Mouse (Mus musculus) stomach, postnatal 0 days (tissue): ENCODE measurements at regions not wholly inside any gene's neighbourhood (a gene's known extent, or its start where the extent isn't known, plus 50 kb on each side); places are given as distances from the start of the nearest gene placed in this dataset.
A peak's percentile ranks its signal among the peaks of the same experiment; 100 is the strongest.
"Not testable (repeated sequence)": the region's sequence is repeated elsewhere in the genome, so short reads cannot be mapped to it uniquely, and the experiment has no call there.

Experiments used
- ATAC-seq: fragments of 200-750 bp; cut with Nextera tagmentation; 2 replicates; pipeline ENCODE4 v1.8.0; 2017; ENCODE audit not compliant: low FRiP score, low TSS enrichment
- DNase-seq: peaks from one replicate; pipeline ENCODE4 v3.0.0-alpha.2; 2016; ENCODE audit warnings: low spot score
- H3K27ac ChIP-seq: fragments of 300-500 bp; sonication (generic); replicated peaks from 2 replicates; pipeline ENCODE4 v1.5.1; 2014; ENCODE audit warnings: mild to moderate bottlenecking, control low read depth
- H3K27me3 ChIP-seq: fragments of 300-500 bp; sonication (generic); 2 replicates; pipeline ENCODE4 v1.6.1; 2014; ENCODE audit warnings: low read length; ENCODE audit not compliant: control insufficient read depth, insufficient read depth
- H3K36me3 ChIP-seq: fragments of 300-500 bp; sonication (generic); 2 replicates; pipeline ENCODE4 v1.6.1; 2014; ENCODE audit warnings: low read length, mixed read lengths; ENCODE audit not compliant: control insufficient read depth, insufficient read depth
- H3K4me1 ChIP-seq: fragments of 300-500 bp; sonication (generic); replicated peaks from 2 replicates; pipeline ENCODE4 v1.6.1; 2014; ENCODE audit warnings: antibody characterized with exemption; ENCODE audit not compliant: control insufficient read depth, insufficient read depth
- H3K4me2 ChIP-seq: fragments of 300-500 bp; sonication (generic); replicated peaks from 2 replicates; pipeline ENCODE4 v1.6.1; 2014; ENCODE audit warnings: low read depth, mild to moderate bottlenecking, control low read depth, moderate library complexity
- H3K4me3 ChIP-seq: fragments of 300-500 bp; sonication (generic); 2 replicates; pipeline ENCODE4 v1.5.1; 2014; ENCODE audit warnings: low read depth, low read length, control low read depth
- H3K9ac ChIP-seq: fragments of 300-500 bp; sonication (generic); 2 replicates; pipeline ENCODE4 v1.6.1; 2014; ENCODE audit warnings: mild to moderate bottlenecking, low read length, control low read depth, mixed read lengths
- H3K9me3 ChIP-seq: fragments of 300-500 bp; sonication (generic); 2 replicates; pipeline ENCODE4 v1.6.1; 2016; ENCODE audit warnings: low read length; ENCODE audit not compliant: control insufficient read depth
- CTCF ChIP-seq: IDR thresholded peaks from 2 replicates; pipeline ENCODE4 v1.5.1; 2016; ENCODE audit warnings: antibody characterized with exemption, low read depth, mild to moderate bottlenecking, moderate library complexity
- EP300 ChIP-seq: optimal IDR thresholded peaks from 2 replicates; pipeline ENCODE3; 2016; ENCODE audit warnings: antibody characterized with exemption
- WGBS: fragments of 180-500 bp; shearing (Covaris S2); extraction: QIAGEN DNeasy Blood & Tissue Kit; methylation state at CpG from one replicate; pipeline ENCODE4 v1.1.7; 2014; 5-methylcytosine and 5-hydroxymethylcytosine counted together

- H3K27me3 ChIP-seq: no peaks in the 10 kb centered on the region
- no peaks in the 10 kb centered on the region for H3K9me3 ChIP-seq
- H3K4me2 ChIP-seq: no peak overlapping the region
- WGBS: 73% methylated on average over 2 of the region's 2 CpGs
- H3K4me1 ChIP-seq: no peaks in the 10 kb centered on the region
- TF ChIP-seq CTCF: no peak
- no peak for TF ChIP-seq EP300
- no peaks in the 10 kb centered on the region for H3K36me3 ChIP-seq
- H3K27ac ChIP-seq: no peak overlapping the region
- DNase-seq: no peak
- no peak overlapping the region for H3K9ac ChIP-seq
- ATAC-seq: no peak
- no peak overlapping the region for H3K4me3 ChIP-seq
Measured at GRCm38 (mm10) chr9:30618181-30618580, 191.3 kb downstream of the Snx19 start.

GRCm38 (mm10) chr9:30613715-30614114 is 186.8 kb downstream of the Snx19 start:
- DNase-seq (no peak), ATAC-seq (no peak)
- H3K9me3 ChIP-seq: no peaks in the 10 kb centered on the region
- H3K4me3 ChIP-seq: no peak overlapping the region
- no peak overlapping the region for H3K27ac ChIP-seq
- TF ChIP-seq CTCF (no peak), EP300 (no peak)
- H3K36me3 ChIP-seq: no peaks in the 10 kb centered on the region
- no peak overlapping the region for H3K9ac ChIP-seq
- H3K4me2 ChIP-seq: no peak overlapping the region
- H3K4me1 ChIP-seq: no peaks in the 10 kb centered on the region
- no peaks in the 10 kb centered on the region for H3K27me3 ChIP-seq
- 78% methylated on average over 6 of the region's 6 CpGs for WGBS

GRCm38 (mm10) chr9:30613003-30613552 is 186.2 kb downstream of the Snx19 start:
- no peak overlapping the region for H3K4me3 ChIP-seq
- no peak overlapping the region for H3K4me2 ChIP-seq
- H3K9ac ChIP-seq: no peak overlapping the region
- TF ChIP-seq EP300 (no peak), CTCF (no peak)
- WGBS: 63% methylated on average over 5 of the region's 5 CpGs
- no peaks in the 10 kb centered on the region for H3K9me3 ChIP-seq
- no peak overlapping the region for H3K27ac ChIP-seq
- no peak for ATAC-seq
- DNase-seq: no peak
- no peaks in the 10 kb centered on the region for H3K36me3 ChIP-seq
- no peaks in the 10 kb centered on the region for H3K4me1 ChIP-seq
- no peaks in the 10 kb centered on the region for H3K27me3 ChIP-seq

GRCm38 (mm10) chr9:30610328-30610727 is 183.4 kb downstream of the Snx19 start:
- Histone ChIP-seq H3K9ac (no peak overlapping the region), H3K27ac (no peak overlapping the region), H3K4me1 (no peaks in the 10 kb centered on the region), H3K4me2 (no peak overlapping the region), H3K36me3 (no peaks in the 10 kb centered on the region), H3K4me3 (no peak overlapping the region), H3K9me3 (no peaks in the 10 kb centered on the region), H3K27me3 (no peaks in the 10 kb centered on the region)
- ATAC-seq (no peak), DNase-seq (no peak)
- TF ChIP-seq EP300 (no peak), CTCF (no peak)
- WGBS: 48% methylated on average over 7 of the region's 7 CpGs

GRCm38 (mm10) chr9:30599756-30600155 is 172.8 kb downstream of the Snx19 start:
- Histone ChIP-seq H3K27ac (0 out of 2 replicates have a peak overlapping the region, but pooled peaks have one; percentile 1), H3K4me1 (no peaks in the 10 kb centered on the region), H3K36me3 (no peaks in the 10 kb centered on the region), H3K27me3 (no peaks in the 10 kb centered on the region), H3K4me2 (no peak overlapping the region), H3K9ac (no peak overlapping the region), H3K4me3 (no peak overlapping the region), H3K9me3 (no peaks in the 10 kb centered on the region)
- DNase-seq (peak; percentile 28), ATAC-seq (no peak)
- WGBS: 60% methylated on average over 7 of the region's 7 CpGs
- TF ChIP-seq CTCF: no peak
- TF ChIP-seq EP300: no peak

- no peak overlapping the region for H3K27ac ChIP-seq
- H3K4me1 ChIP-seq: no peaks in the 10 kb centered on the region
- 83% methylated on average over 4 of the region's 4 CpGs for whole genome bisulfite sequencing
- H3K4me2 ChIP-seq: no peak overlapping the region
- H3K9me3 ChIP-seq: no peaks in the 10 kb centered on the region
- H3K27me3 ChIP-seq: no peaks in the 10 kb centered on the region
- TF ChIP-seq EP300 (no peak), CTCF (no peak)
- ATAC-seq (no peak), DNase-seq (no peak)
- no peak overlapping the region for H3K9ac ChIP-seq
- no peaks in the 10 kb centered on the region for H3K36me3 ChIP-seq
- H3K4me3 ChIP-seq: no peak overlapping the region
Measured at GRCm38 (mm10) chr9:30597691-30598090, 170.8 kb downstream of the Snx19 start.

GRCm38 (mm10) chr9:30597092-30597491 is 170.2 kb downstream of the Snx19 start:
- not testable (repeated sequence) for H3K27ac ChIP-seq, H3K4me1 ChIP-seq, ATAC-seq, H3K4me2 ChIP-seq, H3K36me3 ChIP-seq, H3K9ac ChIP-seq, H3K9me3 ChIP-seq, H3K27me3 ChIP-seq, H3K4me3 ChIP-seq, DNase-seq
- WGBS: 82% methylated on average over 6 of the region's 6 CpGs
